Mouse (Mus musculus): Measurements from ENCODE around the gene Szrd1.
"Not testable (repeated sequence)": the region's sequence is repeated elsewhere in the genome, so short reads cannot be mapped to it uniquely, and the experiment has no call there.

The Szrd1 gene

GRCm38 (mm10) chr4:141147112-141148008 lies 7.8 kb upstream of the Szrd1 start, which contains the start of gene Fbxo42:
Gene Fbxo42, plus strand, starts transcription at chr4:141147913.
- DNase-seq (ENCODE audit: low spot score in 2 of 2): peak; percentile 88 to 90

DNA sequence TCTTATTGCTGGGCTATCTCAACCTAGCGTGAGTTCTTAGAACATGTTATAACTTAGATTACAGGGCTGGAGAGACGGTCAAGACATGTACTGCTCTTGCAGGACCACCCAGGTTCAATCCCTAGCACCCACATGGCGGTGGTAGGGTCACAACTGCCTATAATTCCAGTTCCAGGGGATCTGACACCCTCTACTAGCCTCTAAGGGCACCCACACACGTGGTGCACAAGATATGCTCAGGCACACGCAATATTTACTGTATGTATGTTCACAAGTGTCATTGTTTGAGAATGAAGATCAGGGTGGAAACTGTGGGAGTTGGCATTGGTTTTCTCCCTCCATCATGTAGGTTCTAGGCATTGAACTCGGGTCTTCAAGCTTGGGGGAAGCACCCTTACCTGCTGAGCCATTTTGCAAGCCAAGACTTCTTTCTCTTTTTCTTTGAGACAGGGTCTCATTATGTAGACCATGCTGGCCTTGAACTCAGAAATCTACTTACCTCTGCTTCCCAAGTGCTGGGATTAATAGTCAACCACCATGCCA lies 7.0 kb upstream of the Szrd1 start:
- no peak for DNase-seq (ENCODE audit: low spot score in 2 of 2)

DNA sequence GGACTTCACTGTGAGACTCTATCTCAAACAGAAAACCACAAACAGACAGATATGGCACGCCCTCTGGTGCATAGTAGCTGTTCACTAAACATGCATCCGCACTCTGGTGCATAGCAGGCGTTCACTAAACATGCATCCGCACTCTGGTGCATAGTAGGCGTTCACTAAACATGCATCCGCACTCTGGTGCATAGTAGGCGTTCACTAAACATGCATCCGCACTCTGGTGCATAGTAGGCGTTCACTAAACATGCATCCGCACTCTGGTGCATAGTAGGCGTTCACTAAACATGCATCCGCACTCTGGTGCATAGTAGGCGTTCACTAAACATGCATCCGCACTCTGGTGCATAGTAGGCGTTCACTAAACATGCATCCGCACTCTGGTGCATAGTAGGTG lies 5.5 kb upstream of the Szrd1 start:
- not testable (repeated sequence) for DNase-seq (ENCODE audit: low spot score in 2 of 2)

DNA sequence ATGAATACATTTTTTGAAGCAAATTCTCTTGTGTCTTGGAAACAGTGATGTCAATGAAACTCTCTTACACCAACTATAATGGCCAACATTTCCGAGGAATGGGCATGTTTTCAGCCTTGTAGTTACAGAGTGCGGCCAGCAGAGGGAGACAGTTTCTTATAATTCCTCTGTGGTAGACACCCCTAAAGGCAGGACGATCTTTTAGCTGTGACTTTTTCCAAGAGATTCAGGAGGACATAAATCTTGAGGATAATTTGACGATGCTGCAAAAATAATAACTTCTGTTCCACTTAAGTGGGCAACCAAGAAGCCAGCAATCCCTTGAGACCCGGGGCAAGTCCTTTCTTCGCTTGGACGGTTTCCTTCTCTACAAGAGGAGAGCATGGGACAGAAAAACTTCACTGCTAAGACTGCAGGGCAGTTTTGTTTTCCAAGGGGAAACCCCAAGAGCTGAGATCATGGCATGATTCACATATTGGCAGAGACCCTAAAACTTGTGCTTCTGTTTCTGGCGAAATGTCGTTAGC lies 2.8 kb upstream of the Szrd1 start:
- peak; percentile 68 to 76 for DNase-seq (ENCODE audit: low spot score in 2 of 2)

- DNase-seq (ENCODE audit: low spot score in 2 of 2): no peak
Observed at GRCm38 (mm10) chr4:141140967-141141366, 1.4 kb upstream of the Szrd1 start.

DNA sequence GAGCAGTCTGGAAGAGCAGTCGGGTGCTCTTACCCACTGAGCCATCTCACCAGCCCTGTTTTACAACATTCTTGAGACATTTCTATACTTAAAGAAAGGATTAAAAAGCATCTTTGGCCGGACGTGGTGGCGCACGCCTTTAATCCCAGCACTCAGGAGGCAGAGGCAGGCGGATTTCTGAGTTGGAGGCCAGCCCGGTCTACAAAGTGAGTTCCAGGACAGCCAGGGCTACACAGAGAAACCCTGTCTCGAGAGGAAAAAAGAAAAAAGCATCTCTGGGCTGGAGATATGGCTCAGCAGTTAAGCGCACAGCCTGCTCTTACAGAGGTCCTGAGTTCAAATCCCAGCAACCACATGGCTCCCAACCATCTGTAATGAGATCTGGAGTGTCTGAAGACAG lies 779 bp upstream of the Szrd1 start:
- not testable (repeated sequence) for DNase-seq (ENCODE audit: low spot score in 2 of 2)

DNA sequence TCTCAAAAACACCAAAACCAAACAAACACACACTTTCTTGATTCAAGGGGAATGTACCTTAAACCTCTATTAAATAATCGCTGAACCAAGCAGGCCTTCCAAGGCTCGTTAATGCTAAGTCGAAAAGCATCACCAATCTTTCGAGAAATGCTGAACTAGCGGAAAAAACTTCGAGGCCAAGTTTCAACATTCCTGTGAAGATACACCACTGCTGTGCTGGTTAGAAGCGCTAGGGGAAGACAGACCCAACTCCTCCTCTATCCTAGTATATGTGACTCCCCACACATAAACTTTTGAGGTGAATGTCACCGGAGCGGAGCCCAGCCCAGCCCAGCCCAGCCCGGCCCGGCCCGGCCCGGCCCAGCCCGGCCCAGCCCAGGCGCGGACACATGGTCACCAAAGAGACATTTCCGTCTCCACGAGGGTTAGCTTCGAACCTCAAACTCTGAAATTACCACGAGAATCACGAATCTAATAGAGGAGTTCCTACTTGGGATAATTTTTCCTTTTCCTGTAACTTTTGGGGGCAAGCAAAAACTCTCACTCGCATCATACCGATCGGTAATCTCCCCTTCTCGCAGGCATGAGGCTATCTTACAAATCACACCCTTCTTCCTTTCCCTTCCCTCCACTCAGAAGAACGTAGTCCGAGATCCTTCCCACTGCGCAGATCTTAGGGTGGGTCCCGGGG lies 1.0 kb downstream of the Szrd1 start:
- no peak for DNase-seq (ENCODE audit: low spot score in 2 of 2)

DNA sequence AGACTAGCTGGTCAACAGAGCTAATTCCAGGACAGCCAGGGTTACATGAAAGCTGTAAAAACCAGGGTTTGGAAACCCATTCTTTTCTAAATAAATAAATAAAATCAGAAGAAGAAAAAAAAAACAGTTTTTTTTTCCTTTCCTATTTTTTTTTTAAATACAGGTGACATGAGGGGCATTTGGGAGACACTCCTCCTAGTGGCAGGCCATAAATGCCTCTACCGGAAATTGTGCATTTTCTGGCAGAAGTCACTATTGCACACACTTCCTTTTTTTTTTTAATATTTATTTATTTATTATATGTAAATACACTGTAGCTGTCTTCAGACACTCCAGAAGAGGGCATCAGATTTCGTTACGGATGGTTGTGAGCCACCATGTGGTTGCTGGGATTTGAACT lies 1.8 kb downstream of the Szrd1 start:
- DNase-seq (ENCODE audit: low spot score in 2 of 2): not testable (repeated sequence)

GRCm38 (mm10) chr4:141136126-141136525 lies 3.4 kb downstream of the Szrd1 start:
- DNase-seq (ENCODE audit: low spot score in 2 of 2): no peak

- DNase-seq (ENCODE audit: low spot score in 2 of 2): no peak
Observed at GRCm38 (mm10) chr4:141134751-141135530, 4.6 kb downstream of the Szrd1 start.

DNA sequence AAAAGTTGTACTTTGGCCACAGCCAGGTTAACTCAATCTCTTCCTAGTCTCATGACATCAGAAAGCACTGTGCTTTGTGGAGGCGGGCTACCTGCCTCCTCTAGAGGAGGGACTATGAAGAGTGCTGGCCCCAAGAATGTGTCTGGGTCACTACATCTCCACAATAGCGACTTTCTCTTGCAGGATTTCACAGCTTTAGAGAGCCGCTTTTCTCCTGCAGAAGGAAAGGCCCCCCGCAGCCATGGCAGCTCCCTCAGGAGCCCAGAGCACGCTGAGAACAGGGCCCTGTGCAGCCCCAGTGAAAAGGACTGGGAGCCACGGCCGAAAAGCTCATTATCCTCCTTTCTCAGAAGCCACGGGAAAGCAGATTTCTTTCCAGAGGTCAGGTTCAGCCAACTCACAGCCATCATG lies 5.5 kb downstream of the Szrd1 start:
- DNase-seq (ENCODE audit: low spot score in 2 of 2): no peak

- no peak for DNase-seq (ENCODE audit: low spot score in 2 of 2)
Observed at GRCm38 (mm10) chr4:141133227-141133626, 6.3 kb downstream of the Szrd1 start.

- no peak for DNase-seq (ENCODE audit: low spot score in 2 of 2)
Observed at GRCm38 (mm10) chr4:141132191-141132590, 7.4 kb downstream of the Szrd1 start.

DNA sequence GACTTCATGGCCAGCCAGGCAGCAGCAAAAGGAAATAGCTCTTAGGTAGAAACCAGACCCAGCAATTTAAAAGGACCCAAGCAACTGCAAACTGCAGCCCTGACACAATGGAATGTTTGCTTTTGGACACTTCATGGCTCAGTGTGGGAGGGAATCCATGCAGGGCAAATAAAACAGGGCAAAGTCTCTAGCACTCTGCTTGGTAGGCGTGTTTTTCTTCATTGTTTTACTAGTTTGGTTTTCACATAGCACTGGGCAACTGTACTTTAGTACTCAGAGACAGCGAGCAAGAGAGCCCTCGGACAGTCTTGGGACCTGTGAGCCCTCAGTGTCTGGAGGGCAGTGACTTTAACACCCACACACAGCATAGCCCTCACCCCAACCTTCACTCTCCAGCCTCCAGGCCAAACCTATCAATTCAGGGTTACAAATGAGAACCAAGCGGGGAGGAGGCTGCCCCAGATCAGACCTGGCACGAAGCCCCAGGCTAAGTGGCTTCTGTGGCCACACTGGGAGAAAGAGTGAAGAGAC lies 8.0 kb downstream of the Szrd1 start:
- DNase-seq (ENCODE audit: low spot score in 2 of 2): no peak

DNA sequence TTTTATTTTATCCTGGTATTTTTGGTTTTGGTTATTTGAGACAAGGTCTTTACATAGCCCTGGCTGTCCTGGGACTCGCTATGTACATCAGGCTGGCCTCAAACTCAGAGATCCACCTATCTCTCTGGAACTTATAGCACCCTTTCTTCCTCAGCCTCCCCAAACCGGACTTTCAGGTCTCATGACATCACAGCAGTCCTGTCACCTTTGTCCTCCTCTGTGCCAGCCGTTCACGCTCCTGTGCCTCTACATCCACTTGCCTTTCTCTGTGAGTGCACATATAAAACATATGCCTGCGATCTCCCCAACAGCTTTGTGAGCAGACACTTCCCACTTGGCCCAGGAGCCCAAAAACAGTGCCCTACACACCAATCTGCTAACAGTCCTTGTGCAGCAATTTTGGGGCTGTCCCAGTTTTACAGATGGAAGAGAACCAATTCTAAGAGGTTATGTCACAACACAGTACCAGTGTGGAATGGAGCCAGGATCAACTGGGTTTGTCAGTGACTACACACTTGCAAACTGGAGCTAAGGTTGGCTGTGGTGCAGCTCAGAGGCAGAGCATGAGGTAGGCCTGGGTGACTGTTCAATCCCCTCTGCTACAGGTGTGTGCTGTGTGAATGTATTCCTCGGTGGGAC lies 8.8 kb downstream of the Szrd1 start:
- DNase-seq (ENCODE audit: low spot score in 2 of 2): no peak

DNA sequence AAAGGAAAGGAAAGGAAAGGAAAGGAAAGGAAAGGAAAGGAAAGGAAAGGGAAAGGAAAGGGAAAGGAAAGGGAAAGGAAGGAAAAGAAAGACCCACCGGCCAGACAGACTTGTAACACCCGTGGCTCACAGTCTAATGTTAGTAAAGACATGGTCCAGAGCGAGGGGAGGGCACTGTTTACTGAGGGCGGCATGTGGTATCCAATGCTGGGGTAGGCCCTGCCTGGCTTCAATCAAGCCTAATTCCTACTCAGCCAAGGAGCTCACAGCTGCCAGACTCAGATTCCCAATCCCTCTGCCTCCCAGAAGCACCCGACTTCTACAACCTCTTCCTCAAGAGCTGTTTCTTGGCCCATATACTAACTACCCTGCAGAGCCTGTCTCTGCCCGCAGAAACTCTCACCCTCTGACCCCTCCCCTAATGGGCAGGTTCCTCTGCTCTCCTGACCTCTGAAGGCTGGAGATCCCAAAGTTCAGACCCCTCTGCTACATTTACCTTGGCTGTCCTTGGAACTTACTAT lies 10.3 kb downstream of the Szrd1 start:
- no peak for DNase-seq (ENCODE audit: low spot score in 2 of 2)

GRCm38 (mm10) chr4:141123065-141123464 lies 16.5 kb downstream of the Szrd1 start:
- DNase-seq (ENCODE audit: low spot score in 2 of 2): no peak

- DNase-seq (ENCODE audit: low spot score in 2 of 2): no peak
Observed at GRCm38 (mm10) chr4:141122663-141123062, 16.9 kb downstream of the Szrd1 start.

DNA sequence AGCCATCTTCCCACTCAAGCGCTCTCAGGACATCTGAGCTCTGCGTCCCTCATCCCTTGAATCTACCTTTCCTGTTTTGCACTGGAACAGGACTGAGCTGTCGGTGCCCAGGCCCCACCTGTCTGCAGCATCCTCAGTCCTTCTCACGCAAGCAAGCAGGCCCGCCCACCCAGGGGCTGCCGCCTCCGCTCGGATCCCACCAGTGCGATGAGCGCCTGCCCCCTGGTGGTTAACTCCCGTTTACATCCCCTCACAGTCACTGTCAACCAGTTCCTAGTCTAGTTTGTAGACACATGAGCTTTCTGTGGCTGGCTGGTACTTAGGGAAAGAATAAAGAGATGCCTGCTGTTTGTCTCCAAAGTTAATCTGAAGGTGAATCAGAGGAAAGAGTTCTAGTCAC lies 18.9 kb downstream of the Szrd1 start:
- peak; percentile 32 to 59 for DNase-seq (ENCODE audit: low spot score in 2 of 2)

DNA sequence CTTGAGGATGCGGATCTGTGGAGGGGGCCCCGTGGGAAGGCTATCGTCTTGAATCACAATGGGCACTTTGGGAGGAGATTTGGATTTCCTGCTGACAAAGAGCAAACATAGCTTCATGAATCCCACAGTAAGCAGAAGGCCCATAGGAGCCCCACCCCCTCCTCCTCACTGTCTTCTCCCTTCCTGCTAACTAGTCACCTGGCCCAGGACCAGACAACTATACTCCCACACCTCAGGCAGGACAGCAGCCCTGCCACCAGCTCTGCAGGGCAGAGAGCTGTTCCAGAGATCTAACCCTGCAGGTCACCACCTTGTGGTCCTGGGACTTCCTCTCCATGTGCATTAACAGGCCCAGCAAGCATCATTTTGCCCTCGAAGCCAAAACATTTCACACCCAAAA lies 20.9 kb downstream of the Szrd1 start:
- no peak for DNase-seq (ENCODE audit: low spot score in 2 of 2)

DNA sequence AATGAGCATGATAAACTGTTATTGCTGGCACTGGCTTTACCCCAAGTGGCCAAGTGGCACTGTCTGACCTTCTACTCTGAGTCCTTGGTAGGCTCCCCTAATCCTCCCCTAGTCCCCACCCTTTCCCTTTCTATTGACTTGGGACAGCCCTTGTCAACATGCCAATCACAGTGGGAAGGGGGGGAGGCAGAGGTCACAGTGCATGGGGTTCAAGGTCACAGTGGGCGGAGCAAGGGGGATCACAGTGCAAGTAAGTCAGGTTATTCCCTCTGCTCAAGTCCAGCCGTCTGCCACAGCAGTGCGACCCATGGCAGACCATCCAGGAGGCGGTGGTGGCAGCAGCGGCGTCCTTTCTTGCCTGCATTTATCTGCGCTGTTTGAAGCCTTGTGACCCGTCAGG lies 24.2 kb downstream of the Szrd1 start:
- DNase-seq (ENCODE audit: low spot score in 2 of 2): no peak

All from frontal cortex, postnatal 25 days (tissue).